Mouse (Mus musculus): ENCODE data around the gene Iqcd. TPM values are rescaled to one million over a fixed set of nuclear protein-coding genes. Genes with fewer than 3 reads are reported as not detected.

Gene Iqcd
- polyA plus RNA-seq, 1 experiment: 2.3 TPM

DNA sequence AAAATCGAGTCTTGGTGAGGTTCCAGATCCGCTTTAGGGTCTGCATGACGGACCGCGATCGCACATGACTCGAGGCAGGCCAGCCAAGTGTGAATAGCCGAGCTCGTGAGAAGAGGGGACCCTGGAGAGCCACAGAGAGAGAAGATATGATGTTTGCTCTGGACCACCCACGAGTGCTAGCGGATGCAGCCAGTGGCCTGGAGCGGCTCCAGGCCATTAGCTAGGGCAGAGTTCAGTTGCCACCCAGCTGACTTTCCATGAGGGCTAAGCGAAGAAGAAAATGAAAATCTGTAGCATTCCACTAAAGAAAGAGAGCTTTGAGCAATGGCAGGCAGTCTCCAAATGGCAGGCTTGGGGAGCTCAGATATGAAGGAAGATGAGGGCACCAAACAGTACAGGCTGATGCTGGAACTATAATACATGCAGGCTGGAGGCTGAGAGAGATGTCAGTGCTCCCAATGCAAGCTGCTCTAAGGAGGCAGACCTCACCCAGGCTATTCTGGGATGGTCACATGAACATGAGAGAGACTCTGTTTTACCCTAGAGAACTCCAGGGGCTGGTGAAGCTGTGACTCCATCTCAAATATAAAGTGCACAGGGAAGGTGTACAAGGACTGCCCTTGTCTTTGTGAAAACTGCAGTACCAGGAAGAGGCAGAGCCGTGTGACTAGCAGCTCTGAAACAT is 17.6 kb upstream of the Iqcd start:
- DNase-seq (ENCODE audit: low read depth): no peak

DNA sequence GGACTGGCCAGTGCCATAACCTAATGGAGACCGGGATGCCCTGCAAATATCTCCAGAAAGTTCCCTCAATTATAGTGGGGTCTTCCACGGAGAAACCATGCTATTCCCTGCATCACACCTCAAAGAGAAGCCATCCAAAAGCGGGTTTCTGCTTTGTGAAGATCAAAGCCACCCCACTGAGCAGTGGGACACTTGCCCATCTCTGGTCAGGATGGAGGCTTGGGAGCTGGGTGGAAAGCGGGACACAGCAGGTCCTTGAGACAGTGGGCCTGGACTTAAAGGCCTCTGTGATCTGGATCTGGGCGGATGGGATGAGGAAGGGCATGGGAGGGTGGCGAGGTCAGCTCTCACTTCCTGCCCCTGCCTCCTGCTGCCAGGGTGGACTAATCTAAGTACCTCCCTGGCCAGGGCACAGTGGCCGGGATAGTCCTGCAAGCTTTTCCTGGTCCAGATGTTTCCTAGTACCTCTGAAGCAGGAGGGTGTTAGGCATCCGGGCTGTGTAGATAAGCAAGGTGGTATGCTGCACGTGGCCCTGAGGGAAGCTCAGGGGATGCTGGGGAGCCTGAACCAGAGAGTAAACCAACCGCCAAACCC is 14.2 kb upstream of the Iqcd start:
- no peak for DNase-seq (ENCODE audit: low read depth)

- DNase-seq (ENCODE audit: low read depth): no peak
Measured at GRCm38 (mm10) chr5:120576781-120577301, 12.0 kb upstream of the Iqcd start.

DNA sequence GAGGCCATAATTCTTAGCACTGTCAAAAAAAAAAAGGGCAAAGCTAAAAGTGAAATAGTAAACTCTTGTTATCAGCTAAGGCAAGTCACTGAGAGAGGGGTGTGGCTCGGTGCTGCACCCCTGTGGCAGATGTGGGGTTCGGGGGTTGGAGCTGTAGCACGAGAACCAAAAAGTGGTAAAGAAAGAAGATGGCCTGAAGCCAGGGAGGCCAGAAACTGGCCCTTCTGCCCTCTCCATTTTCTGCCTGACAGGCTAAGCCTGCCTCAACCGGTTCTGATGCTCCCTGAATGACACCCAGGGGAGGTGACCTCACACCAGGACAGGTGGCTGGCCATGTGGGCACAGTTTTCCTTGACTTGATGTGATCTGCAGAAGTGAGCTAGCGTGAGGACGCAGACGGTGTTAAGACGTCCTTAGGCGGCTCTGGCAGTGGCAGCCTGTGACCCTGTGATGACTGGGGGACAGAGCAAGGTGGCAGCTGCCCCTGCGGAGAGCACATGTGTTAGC is 10.8 kb upstream of the Iqcd start:
- no peak for DNase-seq (ENCODE audit: low read depth)

- DNase-seq (ENCODE audit: low read depth): no peak
Measured at GRCm38 (mm10) chr5:120578504-120579081, 10.2 kb upstream of the Iqcd start.

GRCm38 (mm10) chr5:120579211-120579897 is 9.5 kb upstream of the Iqcd start:
- no peak for DNase-seq (ENCODE audit: low read depth)

GRCm38 (mm10) chr5:120579898-120580626 is 8.8 kb upstream of the Iqcd start:
- DNase-seq (ENCODE audit: low read depth): no peak

DNA sequence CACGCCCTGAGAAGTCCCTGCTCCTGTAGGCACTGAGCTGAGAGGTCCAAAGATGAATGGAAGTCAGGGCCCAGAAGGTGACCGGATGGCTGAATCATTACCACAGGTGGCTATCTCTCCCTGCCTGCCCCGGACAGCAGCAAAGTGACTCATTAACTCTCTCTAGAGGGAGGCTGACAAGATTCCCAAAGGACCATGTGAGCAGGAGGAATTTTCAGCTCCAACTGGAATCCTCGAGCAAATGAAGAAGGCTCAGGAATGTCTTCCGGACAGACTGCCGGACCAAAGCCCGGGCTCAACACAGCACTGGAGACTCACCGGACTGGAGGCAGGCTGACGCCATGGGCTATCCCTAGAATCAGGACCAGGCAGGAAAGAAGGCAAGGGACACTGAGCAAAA is 6.8 kb upstream of the Iqcd start:
- no peak for DNase-seq (ENCODE audit: low read depth)

DNA sequence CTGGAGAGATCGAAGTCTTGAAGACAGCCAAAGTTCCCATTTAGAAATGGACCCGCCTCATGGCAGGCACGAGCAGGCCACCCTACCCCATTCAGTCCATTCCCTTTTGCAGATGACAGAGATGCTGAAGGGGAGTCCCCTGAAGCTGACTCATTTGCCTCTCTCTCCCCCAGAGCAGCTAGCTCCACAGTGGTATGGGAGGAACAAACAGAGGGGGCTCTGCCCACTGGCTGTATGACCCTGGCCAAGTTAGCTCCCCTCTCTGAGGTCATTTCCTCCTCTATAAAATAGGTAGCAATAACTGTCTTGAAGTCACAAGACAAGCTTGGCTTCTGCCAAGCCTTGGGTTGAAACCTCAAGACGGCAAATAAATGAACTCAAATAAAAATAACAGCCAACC is 5.3 kb upstream of the Iqcd start:
- no peak for DNase-seq (ENCODE audit: low read depth)

DNA sequence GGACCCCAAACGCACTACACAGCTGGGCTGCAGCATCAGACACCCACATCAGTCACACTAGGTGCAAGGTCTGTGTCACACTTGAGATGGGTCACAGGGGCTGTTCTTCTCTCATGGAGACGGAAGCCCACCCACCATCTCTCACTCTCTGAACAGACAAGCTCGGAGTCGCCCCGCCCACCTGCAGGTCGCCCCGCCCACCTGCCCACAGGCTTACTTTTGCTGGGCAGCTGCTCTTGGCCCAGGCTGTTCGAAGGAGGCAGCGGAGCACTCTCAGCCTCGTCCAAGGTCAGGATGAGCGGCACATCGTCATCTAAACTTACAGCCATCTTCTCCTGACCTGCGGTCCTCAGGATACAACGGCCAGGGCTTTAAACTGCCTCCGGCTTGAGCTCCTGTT is 3.8 kb upstream of the Iqcd start:
- no peak for DNase-seq (ENCODE audit: low read depth)

DNA sequence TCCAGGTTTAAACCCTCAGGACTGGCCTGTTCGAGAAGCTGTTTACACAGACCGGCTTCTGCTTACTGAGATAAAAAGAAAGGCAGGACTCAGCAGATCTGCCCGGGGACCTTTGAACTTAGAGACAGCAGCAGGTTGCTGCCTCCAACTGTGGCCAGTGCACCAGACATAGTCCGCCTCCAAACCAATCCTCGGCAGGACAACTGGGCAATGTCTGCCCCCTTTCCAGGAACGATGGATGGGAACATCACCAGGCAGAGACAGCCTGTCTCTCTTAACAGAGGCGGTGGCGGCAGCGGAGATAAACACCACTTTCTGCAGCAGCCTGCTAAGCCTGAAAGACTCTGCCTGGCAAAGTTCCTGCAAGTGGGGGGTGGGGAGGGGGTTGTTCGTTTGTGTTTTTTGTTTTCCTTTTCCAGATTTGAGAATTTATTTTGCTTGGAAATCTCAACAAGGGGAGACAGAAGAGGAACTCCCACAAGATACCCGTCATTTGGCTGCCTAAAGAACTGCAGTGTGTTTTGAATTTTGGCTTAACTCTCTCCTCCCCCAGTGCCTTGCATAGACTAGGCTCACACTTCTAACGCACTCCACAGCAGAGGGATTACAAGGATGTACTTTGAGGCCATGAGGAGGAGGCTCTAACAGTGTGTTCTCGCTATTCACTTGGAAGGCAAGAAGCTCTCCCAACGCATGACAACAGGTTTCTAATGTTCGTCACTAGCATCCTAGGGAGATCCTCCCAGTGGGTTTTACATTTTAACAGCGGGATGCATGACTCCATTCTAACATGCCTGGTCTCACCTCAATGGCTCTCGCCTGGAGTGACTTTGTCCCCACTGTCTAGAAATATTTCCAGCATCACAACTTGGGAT is 1.8 kb upstream of the Iqcd start:
- DNase-seq (ENCODE audit: low read depth): no peak

DNA sequence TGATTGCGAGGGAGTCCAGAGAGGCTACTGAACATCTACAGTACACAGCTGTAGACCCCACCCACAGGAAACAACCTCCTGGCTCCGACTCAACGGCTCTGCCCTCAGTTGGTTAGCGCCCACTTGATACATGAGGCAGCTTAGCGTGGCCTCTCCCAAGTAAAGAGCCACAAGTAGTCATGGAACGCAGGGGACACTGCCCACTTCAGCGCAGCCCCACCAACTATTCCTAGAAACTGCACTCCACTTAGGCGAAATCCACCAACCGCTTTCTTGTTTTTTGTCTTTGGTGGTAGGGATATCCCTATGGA is 1.2 kb upstream of the Iqcd start:
- DNase-seq (ENCODE audit: low read depth): no peak

- no peak for DNase-seq (ENCODE audit: low read depth)
Measured at GRCm38 (mm10) chr5:120587940-120588568, 762 bp upstream of the Iqcd start.

GRCm38 (mm10) chr5:120590356-120591010 is 1.7 kb downstream of the Iqcd start:
- no peak for DNase-seq (ENCODE audit: low read depth)

DNA sequence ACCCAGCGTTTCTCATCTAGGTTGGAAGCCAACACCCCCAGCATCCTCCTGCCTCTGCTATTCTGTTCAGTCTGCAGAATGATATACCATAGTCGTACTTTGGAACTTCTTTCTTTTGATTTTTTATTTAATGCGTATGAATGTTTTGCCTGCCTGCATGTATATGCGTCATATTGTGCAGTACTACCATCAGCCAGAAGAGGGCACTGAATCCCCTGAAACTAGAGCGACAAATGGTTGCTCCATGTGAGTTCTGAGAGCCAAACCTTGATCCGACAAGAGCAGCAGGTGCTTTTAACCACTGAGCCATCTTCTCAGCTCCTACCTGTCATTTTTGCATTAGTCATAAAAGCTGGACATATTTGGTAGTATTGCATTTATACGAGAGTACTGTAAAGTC is 3.3 kb downstream of the Iqcd start:
- DNase-seq (ENCODE audit: low read depth): no peak

- DNase-seq (ENCODE audit: low read depth): no peak
Measured at GRCm38 (mm10) chr5:120594485-120594884, 5.7 kb downstream of the Iqcd start.

DNA sequence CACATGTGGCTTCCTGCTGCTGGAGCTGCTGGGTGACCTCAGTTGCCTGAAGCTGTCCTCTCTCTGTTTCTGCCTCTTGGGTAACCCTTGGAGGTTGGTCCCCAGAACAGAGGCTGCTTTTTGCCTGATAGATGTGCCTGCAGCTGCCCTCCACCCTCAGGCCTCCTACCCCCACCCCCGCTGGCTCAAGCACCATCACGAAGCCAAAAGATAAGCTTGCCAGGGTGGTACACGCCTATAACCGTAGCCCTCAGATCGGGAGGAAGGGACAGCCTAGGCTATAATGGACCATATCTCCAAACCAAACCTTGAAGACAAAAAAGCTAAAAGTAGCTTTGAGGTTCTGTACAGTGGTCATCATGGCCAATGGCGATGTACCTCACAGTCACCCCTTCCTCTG is 10.8 kb downstream of the Iqcd start:
- DNase-seq (ENCODE audit: low read depth): no peak

GRCm38 (mm10) chr5:120600946-120601668 is 12.3 kb downstream of the Iqcd start:
- DNase-seq (ENCODE audit: low read depth): no peak

- no peak for DNase-seq (ENCODE audit: low read depth)
Measured at GRCm38 (mm10) chr5:120602210-120602609, 13.4 kb downstream of the Iqcd start.
